Mouse (Mus musculus) stomach, postnatal 0 days (tissue): ENCODE data around the gene Zfyve16.

Experiments used
- CTCF ChIP-seq: IDR thresholded peaks from 2 replicates; pipeline ENCODE4 v1.5.1; 2016; ENCODE audit warnings: antibody characterized with exemption, low read depth, mild to moderate bottlenecking, moderate library complexity
- EP300 ChIP-seq: optimal IDR thresholded peaks from 2 replicates; pipeline ENCODE3; 2016; ENCODE audit warnings: antibody characterized with exemption

DNA sequence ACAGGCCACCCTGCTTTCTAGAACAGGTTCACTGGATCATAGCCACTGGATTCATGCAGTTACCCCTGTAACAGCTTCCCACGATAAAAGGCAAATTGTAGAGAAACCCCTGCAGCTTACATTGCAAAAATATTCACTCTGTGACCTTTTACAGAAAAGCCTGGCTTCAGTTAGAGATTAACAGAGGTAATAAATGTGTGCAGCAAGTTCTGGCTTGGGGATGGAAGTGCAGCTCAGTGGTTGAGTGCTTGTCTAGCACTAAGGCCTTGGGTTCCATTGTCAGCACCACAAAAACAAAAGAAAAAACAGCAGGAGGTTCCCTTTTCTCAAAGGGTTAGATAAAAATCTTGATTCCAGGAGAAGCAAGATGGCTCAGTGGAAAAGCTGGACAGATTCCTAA is 38.7 kb downstream of the Zfyve16 start:
- TF ChIP-seq CTCF (no peak), EP300 (no peak)
